Mouse (Mus musculus): ENCODE measurements around the gene Hoxb5. TPM values are rescaled to one million over a fixed set of nuclear protein-coding genes. Genes with fewer than 3 reads are reported as not detected.

The Hoxb5 gene
- total RNA-seq, 2 experiments from 2014 or later, result not detected

DNA sequence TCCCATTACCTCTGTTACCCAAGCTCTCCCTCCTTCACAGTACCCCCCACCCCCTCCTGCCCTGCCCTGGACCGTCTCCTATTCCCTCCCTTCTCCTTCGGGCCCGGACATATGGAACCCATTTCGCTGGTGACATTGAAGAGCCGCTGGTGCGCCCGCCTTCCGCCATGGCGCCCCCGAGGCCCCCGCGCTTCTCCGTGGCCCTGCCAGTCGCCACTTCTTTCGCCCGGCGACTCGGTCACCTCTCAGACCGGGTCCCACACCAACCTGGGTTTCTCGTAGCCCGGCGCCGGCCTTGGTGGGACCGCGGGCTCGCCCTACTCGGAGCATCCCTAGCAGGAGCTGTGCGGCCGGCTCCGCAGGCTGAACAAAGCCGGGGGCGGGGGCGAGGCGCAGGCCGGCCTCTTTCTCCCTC is 29.5 kb downstream of the Hoxb5 start:
- no peak for ATAC-seq (replicated peaks; ENCODE audit: low FRiP score, low TSS enrichment, poor library complexity, severe bottlenecking)

DNA sequence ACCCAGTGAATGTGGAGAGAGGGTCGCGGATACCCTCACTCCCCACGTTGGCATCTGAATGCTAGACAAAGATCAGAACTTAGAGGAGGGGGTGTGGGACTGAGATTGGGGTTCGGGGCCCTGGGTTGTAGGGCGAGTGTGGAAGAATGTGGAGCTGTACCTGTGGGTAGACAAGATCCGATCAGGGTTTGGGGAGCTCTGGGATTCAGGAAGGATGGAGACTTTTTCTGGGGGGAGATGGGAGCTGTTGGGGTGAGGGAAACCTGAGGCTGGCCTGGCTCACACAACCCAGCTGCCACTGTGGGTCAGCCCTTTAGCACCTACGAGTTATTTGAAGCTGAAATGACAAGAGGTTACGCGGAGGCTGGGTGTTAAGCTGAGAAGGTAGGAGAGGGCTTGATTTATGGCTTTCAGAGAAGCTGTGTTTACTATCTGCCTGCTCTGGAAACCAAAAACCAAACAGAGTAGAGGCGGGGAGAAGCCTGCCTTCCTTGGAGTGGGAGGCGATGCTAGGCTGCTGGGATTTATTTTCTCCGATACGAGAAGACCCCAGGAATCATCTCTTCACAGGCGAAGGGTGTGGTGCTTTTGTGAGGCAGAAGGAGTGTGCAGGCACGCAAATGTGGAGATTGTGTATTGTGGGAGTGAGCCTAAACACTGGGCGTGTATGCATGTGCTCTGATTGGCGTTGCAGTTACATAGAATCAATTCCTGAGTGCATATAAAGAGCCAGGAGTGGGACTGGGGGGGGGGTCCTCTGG is 30.3 kb downstream of the Hoxb5 start:
- no peak for ATAC-seq (replicated peaks; ENCODE audit: low FRiP score, low TSS enrichment, poor library complexity, severe bottlenecking)

DNA sequence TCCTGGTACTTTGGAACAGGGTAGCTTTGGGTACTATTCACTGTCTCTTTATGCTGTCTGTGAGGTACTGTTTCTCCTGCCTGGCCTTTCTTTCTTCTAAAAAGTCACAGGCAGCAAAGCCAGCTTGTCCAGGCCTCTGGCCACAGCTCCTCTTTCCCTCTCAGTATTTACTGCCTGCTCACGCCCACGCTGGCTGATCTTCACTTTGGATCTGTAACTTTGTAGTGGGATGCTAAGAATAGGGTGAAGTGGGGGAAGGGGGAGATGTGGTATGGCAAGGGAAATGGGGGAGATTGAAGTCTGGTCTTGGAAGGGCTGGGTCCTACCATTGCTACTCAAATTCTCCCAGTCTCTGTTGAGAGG is 30.8 kb downstream of the Hoxb5 start:
- ATAC-seq (replicated peaks; ENCODE audit: low FRiP score, low TSS enrichment, poor library complexity, severe bottlenecking), result no peak

DNA sequence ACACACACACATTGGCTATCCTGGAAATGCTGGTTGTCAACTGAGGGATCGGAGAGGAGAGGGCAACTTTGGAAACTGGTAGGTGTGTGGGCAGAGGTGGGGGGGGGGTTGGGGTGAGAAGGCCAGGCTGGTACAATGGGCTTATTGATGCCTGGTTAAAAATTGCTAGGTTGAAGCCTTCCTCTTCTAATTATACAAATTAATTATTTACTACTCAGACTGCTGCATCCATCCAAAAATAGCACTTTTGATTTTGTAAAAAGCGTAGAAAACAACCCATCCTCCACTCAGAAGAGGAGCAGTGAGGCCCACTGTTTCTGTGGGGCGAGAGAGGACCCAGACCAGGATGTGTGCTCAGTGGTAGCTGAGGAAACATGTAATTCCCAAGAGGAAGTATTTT is 31.9 kb downstream of the Hoxb5 start:
- ATAC-seq (replicated peaks; ENCODE audit: low FRiP score, low TSS enrichment, poor library complexity, severe bottlenecking), result no peak

DNA sequence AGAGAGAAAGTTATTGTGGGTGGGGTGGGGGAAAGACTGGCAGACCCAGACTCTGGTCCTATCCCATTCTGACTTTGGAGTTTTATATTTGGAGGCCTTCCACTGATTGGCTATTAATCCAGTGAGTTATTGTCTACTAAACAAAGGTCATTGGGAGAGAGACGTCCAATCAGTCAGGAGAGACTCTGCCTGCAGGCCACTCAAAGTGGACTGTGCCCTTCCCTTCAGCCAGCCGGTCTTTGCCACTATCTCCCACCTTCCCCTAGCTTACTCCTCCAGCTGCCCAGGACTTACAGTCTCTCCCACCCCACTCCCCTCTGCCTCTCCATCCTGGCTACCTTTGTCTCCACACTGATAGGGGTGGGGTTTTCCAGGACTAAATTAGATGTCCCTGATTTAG is 33.5 kb downstream of the Hoxb5 start:
- no peak for ATAC-seq (replicated peaks; ENCODE audit: low FRiP score, low TSS enrichment, poor library complexity, severe bottlenecking)

DNA sequence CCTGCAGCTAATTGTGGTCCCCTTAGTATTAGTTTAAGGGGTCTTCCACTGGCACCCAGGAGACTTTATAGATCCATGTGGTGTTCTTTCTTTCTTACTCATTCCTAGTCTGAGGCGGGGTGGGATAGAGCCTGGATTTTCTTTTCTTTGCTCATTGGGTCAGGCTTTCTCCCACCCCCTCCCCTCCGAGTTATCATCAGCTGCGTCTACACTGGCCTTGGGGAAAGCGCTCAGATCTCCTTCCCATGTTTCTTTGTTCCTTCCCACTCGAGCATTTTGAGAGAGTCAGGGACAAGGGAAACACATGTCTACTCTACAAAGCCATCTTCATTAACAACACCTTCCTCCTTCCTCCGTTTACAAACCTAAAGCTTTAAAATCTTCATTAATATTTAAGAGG is 33.9 kb downstream of the Hoxb5 start:
- ATAC-seq (replicated peaks; ENCODE audit: low FRiP score, low TSS enrichment, poor library complexity, severe bottlenecking), result no peak

DNA sequence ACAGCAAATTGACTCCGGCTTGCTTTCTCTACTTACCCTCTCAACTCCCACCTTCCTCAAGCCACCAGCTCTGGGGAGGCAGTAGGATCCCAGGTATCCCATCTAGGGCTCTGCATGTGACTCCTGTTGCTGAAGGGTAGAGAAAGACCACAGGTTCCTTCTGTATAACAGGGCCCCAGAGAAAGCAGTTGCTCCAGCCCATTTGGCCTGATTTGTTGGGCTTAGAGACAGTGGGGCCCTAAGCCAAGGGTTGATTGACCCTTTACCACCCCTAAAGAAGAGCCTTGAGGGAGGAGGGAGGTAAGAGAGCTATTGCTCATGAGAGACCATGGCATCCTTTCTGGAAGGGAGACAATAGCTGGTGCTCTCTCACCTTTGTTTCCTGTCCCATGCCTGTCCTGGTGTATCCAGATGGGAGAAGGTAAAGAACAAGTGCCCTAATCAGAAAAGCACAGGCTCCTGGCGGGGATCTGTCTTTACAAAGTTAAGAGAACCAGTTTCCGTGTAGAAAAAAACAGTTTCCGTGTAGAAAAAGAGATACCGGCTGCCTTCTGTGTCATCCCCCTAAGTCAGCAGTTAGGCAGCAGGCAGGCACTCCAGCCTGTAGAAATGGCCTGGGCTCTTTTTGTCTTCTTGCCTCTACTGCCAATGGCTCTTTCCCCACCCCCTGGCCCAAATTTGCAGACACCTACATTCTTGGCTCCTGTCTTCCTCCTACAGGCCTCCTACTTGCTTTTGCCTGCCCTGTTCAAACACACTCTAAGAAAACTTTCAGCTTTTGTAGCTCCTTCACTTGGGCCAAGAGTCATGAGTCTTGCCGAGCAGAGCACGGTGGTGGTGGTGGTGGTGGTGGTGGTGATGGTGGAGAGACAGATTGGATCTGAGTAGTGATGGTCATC is 36.1 kb downstream of the Hoxb5 start:
- ATAC-seq (replicated peaks; ENCODE audit: low FRiP score, low TSS enrichment, poor library complexity, severe bottlenecking), result no peak

DNA sequence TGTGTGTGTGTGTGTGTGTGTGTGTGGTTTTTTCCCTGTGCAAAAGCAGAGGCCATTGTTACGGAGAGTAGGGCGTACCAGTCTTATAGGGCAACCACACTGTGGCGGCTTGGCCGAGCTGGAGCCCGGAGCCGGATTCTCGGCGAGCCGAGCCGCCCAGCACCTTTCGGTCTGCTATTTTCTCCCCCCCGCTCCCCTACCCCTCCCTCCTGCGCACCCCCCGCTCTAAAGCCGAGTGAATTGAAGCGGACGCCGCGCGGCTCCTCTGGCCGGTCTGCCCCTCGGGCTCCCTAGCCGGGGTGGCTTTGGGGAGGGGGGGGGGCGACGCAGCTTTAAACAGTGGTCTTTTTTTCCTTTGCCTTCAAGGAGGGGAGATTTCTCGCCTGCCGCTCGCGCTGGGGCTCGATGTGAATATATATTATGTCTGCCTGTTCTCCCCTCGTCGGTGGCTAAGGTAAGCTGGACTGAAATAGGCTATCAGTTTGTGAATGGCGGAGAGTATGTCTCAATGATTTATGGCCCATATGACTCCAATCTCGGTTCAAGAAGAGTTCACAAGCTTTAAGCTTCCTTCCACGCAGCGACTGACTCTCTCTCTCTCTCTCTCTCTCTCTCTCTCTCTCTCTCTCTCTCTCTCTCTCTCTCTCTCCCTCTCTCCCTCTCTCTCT is 37.7 kb downstream of the Hoxb5 start:
- no peak for ATAC-seq (replicated peaks; ENCODE audit: low FRiP score, low TSS enrichment, poor library complexity, severe bottlenecking)

DNA sequence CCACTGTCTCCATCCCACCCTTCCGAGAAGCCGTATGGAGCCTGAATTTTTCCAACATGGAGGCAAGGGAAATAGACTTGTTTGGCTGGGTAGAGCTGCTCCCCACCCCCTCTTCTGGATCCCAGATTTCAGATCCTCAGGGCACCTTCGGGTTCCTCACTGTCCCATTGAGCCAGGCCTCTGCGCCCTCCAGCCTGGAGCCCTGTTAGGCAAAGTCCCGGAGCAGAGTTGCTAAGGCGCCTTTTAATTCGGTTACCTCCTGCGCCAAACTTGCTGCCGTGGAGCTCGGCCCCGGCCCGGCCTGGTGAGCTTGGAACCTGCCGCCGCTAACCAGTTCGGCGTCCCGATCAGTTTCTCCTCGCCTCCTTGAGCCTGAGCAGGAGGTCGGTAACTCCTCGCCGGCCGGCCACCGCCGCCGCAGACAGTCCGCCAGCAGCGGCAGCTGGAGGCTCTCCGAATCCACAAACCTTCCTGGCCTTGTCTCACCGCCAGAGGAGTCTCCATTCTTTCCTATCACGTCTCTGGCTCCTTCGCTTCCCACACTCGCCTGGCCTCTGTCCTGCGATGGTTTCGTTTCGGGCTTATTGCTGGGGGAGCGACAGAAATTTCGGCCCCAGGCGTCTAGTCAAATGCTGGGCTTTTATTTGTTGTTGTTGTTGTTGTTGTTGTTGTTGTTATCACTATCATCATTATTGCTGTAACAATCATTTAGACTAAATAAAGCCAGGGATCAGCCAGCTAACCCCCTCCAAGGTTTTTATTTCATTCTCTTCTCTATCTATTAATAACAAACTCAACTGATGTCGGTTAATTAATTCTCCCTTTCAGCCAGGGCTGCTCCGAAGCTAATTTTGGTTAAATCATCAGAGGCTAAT is 38.8 kb downstream of the Hoxb5 start:
- ATAC-seq (replicated peaks; ENCODE audit: low FRiP score, low TSS enrichment, poor library complexity, severe bottlenecking), result no peak

DNA sequence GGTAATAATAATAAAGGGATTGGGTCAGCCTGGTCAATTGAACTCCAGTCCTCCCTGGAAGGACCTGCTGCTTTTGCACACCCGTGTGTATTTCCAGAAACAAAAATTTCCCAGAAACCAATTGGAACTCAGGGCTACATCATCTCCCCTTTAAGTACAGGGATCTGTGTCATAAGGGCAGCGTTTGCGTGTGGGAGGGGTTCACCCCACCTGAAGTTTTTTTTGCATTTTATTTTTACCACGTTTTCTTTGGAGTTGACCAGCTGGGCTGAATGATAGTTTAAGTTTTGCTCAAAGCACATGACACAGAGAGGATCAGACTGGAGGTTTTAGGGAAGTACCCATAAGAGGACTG is 39.4 kb downstream of the Hoxb5 start:
- ATAC-seq (replicated peaks; ENCODE audit: low FRiP score, low TSS enrichment, poor library complexity, severe bottlenecking), result no peak

DNA sequence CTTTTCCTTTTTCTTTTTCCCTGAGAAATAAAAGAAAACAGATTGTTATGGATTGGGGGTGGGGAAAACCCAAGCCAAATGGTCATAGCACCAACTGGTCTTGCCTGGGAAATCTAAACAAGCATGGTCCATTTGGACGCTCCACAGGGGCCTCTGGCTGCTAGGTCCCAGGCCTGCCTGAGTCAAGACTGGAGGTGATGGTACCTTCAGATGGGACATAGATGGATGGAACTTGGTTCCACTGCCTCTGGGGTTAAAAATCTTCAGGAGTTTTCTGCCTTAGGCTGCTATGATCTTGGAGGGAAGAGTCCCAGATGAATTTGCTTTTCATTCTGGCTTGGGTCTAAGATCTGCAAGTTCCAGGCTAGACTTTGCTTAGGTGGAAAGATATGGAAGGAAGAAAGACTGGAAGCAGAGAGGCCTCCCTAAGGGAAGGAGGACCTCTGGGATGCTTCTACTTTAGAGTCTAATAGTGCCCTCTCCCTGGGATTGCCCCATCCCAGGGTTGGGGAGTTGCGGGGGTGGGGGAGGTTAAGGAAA is 40.1 kb downstream of the Hoxb5 start:
- ATAC-seq (replicated peaks; ENCODE audit: low FRiP score, low TSS enrichment, poor library complexity, severe bottlenecking), result no peak

DNA sequence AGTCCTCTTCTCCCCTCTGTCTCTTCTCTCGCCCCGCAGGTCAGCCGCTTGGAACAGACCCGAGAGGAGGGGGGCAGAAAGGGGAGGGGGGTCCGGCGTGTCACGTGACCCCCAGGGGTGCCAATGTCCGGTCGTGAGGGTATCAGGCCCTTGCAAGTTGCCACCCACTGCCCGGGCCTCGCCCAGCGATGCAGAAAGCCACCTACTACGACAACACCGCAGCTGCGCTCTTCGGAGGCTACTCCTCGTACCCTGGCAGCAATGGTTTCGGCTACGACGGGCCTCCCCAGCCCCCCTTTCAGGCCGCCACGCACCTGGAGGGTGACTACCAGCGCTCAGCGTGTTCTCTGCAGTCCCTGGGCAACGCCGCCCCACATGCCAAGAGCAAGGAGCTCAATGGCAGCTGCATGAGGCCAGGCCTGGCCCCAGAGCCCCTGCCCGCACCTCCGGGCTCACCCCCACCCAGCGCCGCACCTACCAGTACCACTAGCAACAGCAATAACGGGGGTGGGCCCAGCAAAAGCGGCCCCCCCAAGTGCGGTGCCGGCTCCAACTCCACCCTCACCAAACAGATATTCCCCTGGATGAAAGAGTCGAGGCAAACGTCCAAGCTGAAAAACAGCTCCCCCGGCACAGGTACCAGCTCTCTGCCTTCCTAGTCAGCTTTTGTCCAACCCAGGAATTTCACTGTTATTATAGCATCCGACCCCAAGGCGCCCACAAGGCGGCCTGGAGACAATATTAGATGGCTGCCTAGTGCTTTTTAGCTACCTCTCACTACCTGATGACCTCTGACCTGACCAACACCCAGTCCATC is 41.1 kb downstream of the Hoxb5 start:
- ATAC-seq (replicated peaks; ENCODE audit: low FRiP score, low TSS enrichment, poor library complexity, severe bottlenecking), result no peak

DNA sequence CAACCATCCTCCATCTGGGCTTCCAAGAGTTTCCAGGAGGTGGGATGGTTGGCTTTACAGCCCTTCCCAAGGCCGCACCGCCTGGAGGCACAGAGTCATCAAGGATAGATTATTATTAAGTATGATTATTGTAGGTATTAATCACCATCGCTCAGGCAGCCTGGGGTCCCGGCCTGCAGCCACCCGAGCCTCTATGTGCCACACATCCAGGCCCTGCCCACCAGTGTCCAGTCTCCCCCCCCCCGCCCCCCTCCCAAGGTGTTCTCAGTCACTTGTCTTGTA is 41.7 kb downstream of the Hoxb5 start:
- no peak for ATAC-seq (replicated peaks; ENCODE audit: low FRiP score, low TSS enrichment, poor library complexity, severe bottlenecking)

DNA sequence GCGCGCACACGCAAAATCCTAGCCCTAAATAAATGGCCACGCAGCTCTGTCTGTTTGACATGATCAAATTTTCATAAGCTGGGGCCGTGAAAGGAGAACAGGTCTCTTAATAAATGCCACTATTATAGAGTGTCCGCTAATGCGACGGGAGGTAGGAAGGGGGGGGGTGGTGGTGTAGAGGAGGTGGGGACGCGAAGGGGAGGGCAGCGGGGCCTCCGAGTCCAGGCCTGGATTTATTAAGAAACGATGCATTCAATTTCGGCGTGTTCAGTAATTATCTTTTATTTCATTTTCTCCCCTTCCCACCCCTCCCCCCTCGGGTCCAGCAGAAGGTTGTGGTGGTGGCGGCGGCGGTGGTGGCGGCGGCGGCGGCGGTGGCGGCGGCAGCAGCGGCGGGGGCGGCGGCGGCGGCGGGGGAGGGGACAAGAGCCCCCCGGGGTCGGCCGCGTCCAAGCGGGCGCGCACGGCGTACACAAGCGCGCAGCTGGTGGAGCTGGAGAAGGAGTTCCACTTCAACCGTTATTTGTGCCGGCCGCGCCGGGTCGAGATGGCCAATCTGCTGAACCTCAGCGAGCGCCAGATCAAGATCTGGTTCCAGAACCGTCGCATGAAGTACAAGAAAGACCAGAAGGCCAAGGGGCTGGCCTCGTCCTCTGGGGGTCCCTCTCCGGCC is 42.2 kb downstream of the Hoxb5 start:
- ATAC-seq (replicated peaks; ENCODE audit: low FRiP score, low TSS enrichment, poor library complexity, severe bottlenecking), result no peak

DNA sequence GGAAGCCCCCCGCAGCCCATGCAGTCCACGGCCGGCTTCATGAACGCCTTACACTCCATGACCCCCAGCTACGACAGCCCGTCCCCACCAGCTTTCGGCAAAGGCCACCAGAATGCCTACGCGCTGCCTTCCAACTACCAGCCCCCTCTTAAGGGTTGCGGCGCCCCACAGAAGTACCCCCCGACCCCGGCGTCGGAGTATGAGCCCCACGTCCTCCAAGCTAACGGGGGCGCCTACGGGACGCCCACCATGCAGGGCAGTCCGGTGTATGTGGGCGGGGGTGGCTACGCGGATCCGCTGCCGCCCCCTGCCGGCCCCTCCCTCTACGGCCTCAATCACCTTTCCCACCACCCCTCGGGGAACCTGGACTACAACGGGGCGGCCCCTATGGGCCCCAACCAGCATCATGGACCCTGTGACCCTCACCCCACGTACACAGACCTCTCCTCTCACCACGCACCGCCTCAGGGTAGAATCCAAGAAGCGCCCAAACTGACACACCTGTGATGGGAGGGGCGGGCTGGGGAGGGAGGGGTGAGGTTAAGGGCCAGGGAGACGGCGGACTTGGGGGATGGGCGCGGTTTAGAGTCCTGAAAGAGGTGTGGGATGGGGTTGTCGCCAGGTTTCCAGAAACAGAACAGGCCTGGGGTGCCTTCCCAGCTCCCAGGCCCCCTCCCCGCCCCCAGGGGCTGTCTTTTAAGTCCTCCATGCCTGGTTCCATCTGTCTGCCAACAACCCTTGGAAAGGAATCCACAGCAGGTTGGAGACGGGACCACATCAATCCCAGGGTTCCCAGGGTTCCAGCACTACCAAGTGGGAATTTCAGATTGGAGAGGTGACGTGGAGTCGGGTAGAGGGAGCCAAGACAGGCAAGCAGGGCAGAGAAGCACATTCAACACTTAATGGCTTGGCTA is 43.0 kb downstream of the Hoxb5 start:
- ATAC-seq (replicated peaks; ENCODE audit: low FRiP score, low TSS enrichment, poor library complexity, severe bottlenecking), result no peak

DNA sequence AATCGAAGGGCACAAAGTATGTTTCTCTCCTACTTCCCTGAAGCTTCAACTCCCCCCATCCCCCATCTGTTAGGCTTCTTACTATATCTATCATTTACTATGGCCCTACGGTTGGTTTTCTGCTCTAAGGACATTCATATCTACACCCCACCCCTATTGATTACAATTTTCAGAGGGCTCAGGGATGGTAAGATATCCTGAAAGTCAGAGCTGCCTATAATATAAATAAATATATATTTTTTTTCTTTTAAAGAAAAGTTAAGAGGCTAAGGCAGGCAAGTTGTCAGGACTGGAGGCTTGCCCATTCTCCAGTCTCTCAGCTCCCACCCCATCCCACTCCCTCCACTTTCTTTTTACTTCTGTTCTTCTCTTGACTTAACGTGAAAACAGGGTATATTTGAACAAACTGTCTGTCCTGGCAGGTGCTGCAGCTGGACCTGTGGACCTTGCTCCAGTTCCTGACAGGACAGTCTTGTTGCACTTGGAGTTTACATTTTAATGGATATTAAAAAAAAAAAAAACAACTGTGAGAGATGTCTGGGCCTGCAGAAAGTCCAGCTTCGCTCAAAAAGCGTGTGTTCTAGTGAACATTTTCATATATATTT is 43.9 kb downstream of the Hoxb5 start:
- no peak for ATAC-seq (replicated peaks; ENCODE audit: low FRiP score, low TSS enrichment, poor library complexity, severe bottlenecking)

DNA sequence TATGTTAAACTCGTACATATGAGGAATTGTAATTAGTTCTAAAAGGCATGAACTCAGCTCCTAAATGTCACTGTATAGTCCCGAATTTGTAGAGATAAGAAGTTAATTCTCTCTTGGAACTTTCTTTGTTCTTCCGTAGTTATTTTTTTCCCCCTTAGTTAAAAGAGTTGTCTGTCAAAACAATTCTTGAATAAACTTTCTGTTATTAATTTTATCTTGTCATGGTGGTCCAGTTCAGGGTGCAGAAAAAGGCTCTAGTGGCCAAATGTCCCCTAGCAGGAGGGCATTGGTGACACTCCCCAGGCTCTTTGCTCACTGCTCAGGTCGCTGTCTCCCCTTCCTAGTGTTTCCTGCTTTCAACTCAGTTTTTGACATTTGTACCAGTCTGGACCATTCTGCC is 44.6 kb downstream of the Hoxb5 start:
- ATAC-seq (replicated peaks; ENCODE audit: low FRiP score, low TSS enrichment, poor library complexity, severe bottlenecking), result no peak

All from megakaryocyte-erythroid progenitor cell, adult 5-6 weeks (primary cell).